Mouse (Mus musculus) liver, adult 2 months (tissue): ENCODE results near the gene Akr1b10.

Experiments
- CTCF ChIP-seq: fragments of 200-500 bp; IDR thresholded peaks from 2 replicates; pipeline ENCODE4 v1.5.1; 2011; ENCODE audit warnings: low read depth, low read length, control low read depth
- POLR2A ChIP-seq: fragments of 200-500 bp; IDR thresholded peaks from 2 replicates; pipeline ENCODE4 v1.6.1; 2011; ENCODE audit warnings: low read length, control low read depth; ENCODE audit not compliant: insufficient read depth; ENCODE audit errors: extremely low read depth

- TF ChIP-seq POLR2A, result no peak
- no peak for TF ChIP-seq CTCF
Measured at GRCm38 (mm10) chr6:34370081-34370480, 13.9 kb upstream of the Akr1b10 start.
